Mouse (Mus musculus) c-Kit-negative CD71-positive TER-119-positive erythroid progenitor cells, embryonic 14.5 days (primary cell): ENCODE data around the gene Inpp1.
A peak's percentile ranks its signal among the peaks of the same experiment; 100 is the strongest.
"Not testable (repeated sequence)": the region's sequence is repeated elsewhere in the genome, so short reads cannot be mapped to it uniquely, and the experiment has no call there.

Experiments used
- DNase-seq: peaks from one replicate; pipeline ENCODE4 v3.0.0-alpha.2; 2013; ENCODE audit warnings: low read depth, low spot score

Inpp1 gene

DNA sequence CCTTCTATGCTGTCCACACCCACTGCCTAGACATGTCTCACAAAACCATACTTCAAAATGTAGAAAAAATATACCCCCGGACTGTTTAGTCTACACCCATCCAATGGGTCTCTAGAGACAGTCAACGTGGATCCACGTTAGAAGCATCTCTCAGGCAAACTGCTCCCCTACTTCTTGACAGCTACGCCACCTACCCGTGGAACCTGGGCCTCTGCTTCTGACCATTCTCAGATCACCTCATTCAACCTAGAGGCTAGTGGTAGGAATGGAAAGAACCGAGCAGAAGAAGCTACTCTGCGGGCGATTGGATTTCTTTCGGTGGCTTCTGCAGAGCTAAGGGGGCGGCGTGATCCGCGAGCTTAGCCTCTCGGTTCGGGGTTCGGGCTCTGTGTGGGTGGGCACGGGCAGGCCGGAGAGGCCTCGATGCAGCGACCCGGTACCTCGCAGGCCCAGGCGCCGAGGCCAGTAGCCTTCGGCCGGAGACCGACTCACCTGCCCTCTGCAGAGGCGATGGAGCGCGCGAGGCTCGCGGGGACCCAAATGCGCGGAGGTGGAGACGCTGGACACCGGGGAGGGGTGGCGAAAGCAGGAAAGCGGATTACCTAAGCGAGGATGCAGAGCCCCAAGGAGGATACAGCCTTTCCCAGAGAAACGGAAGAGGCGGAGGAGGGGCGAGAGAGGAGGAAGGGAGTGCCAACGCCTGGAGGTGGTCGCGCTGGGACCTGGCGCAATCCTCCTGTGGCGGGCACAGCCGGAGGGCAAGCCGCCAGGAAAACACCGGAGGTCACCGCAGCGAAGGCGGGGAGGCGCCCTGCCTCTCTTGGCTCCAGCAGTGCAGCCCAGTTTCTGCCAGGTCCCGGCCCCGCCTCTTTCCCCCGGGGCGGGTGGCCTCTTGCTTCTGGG, at the start of gene Inpp1:
Inpp1 (minus strand) TSS at position 779 of the 903 bp plus-strand sequence.
- DNase-seq = no peak

GRCm38 (mm10) chr1:52866007-52866406, 48.5 kb upstream of the Inpp1 start:
- DNase-seq = no peak

- DNase-seq = no peak
These were observed 46.7 kb upstream of the Inpp1 start for GRCm38 (mm10) chr1:52864220-52864619.

DNA sequence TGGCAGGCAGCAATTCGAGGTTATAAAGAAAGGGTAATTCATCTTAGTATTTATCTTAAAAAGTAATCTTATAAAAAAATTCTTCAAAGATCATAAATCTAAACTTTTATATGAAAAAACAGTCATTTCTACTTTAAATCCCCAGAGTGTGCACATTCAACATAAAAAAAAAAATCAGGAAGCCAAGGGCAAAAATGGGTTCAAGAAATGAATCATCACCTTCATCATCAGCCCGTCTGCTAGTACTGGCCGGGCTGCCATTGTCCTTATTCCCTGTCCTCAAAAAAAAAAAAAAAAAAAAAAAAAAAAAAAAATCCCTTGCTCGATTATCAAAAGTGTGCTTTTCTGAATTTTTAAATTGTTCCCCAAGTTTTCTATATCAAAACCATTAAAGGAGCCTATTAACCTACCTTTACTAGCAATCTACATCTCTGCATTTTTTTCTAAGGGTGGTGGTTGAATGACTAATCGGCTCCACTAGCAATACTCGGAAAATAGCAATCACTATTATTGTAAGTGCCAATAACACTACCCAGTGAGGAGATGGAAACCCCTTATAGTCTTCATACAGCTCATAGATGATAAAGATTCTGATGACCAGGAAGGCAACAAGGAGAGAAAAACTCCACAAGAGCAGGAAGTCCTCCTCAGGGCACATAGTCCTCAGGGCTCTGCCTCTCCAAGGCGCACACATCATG, 38.6 kb upstream of the Inpp1 start:
- no peak for DNase-seq

- DNase-seq = not testable (repeated sequence)
These were observed 36.5 kb upstream of the Inpp1 start for GRCm38 (mm10) chr1:52854029-52854428.

- DNase-seq = no peak
These were observed 31.9 kb upstream of the Inpp1 start for GRCm38 (mm10) chr1:52849422-52849821.

DNA sequence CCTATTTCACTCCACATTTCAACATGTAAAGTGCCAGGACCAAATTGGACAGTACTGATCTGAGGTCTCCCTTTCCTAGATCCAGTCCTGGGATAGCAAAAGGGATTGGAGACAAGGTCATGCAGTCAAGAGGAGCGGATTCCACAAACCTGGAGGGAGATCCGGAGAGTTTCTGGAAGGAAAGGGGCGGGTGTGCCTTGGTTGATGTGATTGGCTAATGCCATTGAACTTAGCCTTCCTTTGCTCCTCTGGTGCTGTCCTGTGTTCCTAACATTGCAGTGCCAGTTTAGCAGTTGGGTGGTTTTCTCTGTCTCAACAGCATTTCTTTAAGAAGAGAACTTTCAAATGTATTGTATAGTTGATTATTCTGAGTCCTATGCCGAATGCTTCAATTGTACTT, 29.1 kb upstream of the Inpp1 start:
- DNase-seq = no peak

DNA sequence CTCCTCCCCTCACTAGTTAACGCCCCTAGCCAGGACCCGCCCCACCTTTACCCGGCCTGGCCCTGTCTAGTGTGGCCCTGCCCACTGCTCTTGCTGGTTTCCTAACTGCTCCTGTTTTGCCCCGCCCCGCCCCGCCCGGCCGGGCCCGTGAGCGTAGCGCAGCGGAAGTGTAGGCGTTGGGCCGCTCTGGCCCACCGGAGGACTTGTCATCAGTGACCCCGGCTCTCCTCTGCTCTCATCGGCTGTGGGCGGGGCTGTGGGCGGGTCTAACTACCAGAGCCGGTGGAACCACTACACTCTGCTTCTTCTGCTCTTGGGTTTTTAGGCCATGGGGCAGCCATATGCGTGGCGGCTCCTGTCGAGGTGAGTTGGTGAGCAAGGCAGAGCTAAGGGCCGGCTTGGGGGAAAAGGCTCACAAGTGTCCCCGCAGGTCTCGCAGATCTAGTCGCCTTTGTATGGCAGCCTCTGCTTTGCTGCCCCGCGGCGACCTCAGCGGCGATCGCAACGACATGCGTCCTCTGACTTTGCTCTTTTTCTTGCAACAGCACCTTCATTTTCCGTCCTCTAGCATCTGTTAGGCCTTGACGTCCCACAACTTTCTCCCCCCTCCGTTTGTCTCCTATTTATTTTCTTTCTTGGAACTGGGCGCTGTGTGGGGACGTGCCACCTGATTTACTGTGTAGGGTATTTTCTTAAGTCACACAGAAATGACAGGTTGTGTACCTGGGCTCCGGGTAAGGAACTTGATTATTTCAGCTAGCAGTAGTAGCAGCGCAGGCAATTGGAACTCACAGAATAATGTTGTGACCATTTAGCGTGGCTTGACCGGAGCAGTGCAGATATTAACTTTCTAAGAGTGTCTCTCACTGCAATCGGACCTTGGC, 27.5 kb upstream of the Inpp1 start, which contains the start of gene Hibch:
Hibch (plus strand) TSS at position 148 of the 884 bp plus-strand sequence.
- DNase-seq = peak; percentile 97

DNA sequence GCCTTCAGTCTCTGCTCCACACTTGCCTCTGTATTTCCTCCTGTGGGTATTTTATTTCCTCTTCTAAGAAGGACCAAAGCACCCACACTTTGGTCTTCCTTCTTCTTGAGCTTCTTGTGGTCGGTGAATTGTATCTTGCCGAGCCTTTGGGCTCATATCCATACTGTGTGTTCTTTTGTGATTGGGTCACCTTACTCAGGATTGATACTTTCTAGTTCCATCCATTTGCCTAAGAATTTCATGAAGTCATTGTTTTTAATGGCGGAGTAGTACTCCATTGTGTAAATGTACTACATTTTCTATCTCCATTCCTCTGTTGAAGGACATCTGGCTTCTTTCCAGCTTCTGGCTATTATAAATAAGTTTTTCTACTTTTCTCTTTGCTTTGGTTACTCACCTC, 26.9 kb upstream of the Inpp1 start:
- DNase-seq = no peak

DNA sequence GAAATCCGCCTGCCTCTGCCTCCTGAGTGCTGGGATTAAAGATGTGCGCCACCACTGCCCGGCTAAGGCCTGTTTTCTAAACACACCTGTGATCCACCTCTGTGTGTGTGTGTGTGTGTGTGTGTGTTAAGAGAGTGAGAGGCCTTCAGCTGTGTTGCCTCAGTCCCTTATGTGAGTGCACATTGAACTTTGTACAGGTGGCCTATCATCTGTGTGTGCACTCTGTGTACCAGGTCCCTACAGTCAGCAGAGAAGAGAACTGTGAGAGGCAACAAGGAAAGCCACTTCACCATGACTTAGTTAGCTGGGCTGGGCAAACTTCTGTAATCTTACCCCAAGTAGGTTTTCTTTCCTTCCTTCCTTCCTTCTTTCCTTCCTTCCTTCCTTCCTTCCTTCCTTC, 21.6 kb upstream of the Inpp1 start:
- no peak for DNase-seq

- no peak for DNase-seq
These were observed 292 bp upstream of the Inpp1 start for GRCm38 (mm10) chr1:52817813-52818147.

DNA sequence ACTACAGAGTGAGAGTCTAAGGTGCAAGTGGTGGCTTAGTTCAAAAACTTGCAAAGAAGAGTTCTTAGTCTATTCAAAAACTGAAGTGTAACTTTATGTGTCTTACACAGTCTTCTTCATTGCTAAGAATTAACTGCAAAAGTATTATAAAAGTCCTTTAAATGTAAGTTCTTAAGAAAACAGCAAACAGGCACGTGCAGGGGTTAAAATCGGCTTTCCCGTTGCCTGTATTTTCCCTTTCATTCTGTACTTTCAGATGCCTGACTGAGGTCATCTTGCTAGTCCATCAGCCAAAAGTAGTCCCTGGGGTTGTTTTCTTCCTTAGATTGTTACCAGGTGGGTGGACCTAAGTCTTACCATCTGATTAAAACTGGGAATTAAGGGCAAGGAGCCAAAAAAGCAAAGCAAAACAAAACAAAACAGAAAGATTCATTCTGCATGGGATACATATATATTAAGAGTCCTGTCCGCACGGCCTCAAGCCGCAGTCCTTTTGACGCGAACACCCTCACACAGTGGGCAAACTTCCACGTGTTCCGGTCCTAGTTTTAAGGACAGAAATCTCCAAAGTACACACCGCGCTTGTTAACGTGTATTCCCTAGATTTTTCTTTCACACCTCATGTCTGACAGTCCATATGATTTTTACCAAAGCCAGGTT, 1.1 kb downstream of the Inpp1 start:
- no peak for DNase-seq

DNA sequence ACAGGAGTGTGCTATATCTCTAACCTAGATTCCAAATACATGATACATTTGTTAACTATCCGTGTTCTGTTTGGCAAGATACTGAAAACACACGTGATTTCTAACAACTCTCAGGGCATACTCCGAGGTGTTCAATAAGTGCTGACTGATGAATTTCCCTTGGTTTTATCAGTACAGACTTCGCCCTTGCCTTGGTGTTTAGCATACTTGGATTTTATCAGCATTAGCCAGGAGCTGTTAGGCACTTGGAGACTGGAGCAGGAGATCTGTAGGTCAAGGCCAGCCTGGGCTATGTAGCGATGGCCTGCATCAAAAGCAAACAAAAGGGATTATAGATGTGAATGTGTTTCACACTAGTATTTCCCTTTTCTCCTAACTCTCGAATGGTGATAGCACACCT, 9.0 kb downstream of the Inpp1 start:
- DNase-seq = no peak

DNA sequence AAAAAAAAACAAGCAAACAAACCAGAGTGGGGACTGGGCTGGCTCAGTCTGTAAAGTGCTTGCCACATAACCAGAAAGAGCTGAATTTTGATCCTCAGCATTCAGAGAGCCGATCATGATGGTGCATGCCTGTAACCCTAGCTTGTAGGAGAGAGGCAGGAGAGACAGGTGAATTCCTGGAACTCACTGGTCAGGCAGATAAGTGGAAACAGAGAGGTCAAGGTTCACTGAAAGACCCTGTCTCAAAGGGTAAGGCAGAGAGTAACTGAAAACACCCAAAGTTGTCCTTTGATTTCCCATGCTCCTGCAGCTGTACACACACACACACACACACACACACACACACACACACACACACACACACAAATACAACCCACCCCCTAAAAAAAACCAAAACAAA, 12.4 kb downstream of the Inpp1 start:
- DNase-seq = no peak

DNA sequence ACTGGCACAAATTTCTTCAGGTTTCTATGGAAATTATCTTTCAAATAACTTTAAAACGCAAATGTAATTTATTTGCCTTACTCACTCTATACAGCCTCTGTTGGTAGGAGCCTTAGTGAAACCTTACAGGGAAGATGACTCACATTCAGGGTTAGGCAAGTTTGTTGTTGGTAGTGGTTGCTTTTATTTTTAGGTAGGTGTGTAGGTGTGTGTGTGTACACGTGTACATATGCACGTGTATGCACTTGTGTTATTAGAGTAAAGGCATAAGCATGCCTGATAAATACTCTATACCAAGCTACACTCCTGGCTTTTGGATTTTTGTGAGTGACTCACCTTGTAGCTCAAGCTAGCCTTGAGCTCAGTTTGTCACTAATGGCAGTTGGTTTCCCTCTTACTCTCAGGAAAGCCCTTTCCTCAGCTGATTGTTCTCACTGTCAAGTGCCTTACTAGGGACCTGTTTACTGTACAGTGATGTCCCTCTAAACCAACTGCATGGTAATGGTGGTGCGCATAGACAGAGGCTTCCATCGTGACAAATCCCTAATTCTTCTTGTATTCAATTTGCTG, 15.0 kb downstream of the Inpp1 start:
- no peak for DNase-seq

- DNase-seq = no peak
These were observed 15.8 kb downstream of the Inpp1 start for GRCm38 (mm10) chr1:52801651-52802050.

DNA sequence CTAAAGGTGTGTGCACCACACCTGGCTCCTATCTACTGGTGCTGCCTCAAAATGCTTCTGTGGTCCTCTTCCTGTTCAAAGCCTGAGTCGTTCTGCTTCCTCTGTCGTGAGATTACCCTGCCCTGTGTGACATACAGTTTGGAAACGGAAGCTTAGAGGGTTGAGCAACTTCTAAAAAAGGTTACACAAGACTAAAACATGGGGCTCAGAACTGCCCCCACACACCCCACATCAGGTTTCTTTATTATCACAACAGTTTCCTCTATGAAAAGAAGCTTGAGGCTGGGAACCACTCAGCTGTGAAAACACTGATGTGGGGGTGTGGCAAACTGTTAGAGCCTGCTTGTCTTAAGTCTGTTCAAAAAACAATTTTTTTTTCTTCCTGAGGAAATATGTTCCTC, 17.1 kb downstream of the Inpp1 start:
- no peak for DNase-seq

GRCm38 (mm10) chr1:52799772-52800171, 17.7 kb downstream of the Inpp1 start:
- no peak for DNase-seq

- DNase-seq = no peak
These were observed 18.3 kb downstream of the Inpp1 start for GRCm38 (mm10) chr1:52799056-52799726.

DNA sequence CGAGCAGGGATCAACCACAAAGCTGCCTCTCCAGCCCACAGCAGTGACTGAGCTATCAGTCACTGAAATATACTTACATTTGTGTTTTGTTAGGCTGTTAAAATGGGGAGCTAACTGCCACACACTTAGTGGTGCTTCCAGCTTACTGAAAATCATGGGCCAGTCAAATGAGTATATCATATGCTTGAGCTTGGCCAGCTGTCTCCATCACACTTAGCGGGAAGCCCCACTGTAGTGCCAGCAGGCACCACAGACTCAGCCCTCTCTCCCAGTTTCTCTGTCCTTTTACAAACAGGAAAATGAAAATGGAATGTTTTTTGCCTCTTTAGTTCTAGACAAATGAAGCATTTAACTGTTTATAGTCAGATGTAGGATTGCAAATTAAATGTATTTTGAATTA, 21.6 kb downstream of the Inpp1 start:
- DNase-seq = no peak

GRCm38 (mm10) chr1:52793692-52794091, 23.8 kb downstream of the Inpp1 start:
- DNase-seq = no peak
